Mouse (Mus musculus): Measurements from ENCODE around the gene Grcc10. TPM values are rescaled to one million over a fixed set of nuclear protein-coding genes. Genes with fewer than 3 reads are reported as not detected.
A peak's percentile ranks its signal among the peaks of the same experiment; 100 is the strongest.

The Grcc10 gene
- total and polyA plus RNA-seq, 2 experiments = 140 to 203 TPM

DNA sequence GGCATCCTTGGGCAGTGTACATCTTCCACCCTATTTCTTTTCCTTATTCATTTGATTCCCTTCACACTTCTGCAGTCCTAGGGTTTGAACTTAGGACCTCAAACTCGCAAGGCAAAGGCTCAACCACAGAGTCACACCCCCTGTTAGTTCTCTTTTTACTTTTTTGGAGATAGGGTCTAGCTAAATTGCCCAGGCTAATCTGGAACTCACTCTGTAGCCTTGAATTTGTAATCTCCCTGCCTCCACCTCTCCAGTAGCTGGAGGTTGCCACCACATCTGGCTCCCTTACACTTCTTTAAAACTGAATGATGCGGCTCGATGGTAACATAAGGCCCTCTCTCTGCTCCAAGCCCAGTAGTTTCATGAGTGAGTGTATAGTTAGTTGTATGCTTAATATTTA, 6.8 kb downstream of the Grcc10 start:
- H3K79me2 ChIP-seq (ENCODE audit: control insufficient read depth, insufficient read depth, low read length) = no peaks in the 10 kb centered on the region; the same call in 1 of the 2 replicates
- no peak for TF ChIP-seq POLR2A (IDR thresholded peaks at IDR 0.05; ENCODE audit: extremely low read depth, insufficient read depth, low read length)
- TF ChIP-seq CTCF (IDR thresholded peaks at IDR 0.05; ENCODE audit: low read depth, low read length) = no peak
- 95% methylated on average over 3 of the region's 3 CpGs for WGBS
- no peak overlapping the region for H3K4me3 ChIP-seq (ENCODE audit: insufficient read depth, low read depth, low read length)
- H3K27me3 ChIP-seq (ENCODE audit: control insufficient read depth, insufficient read depth, low read length) = no peaks in the 10 kb centered on the region
- no peak overlapping the region for H3K9ac ChIP-seq (ENCODE audit: low read depth, low read length)
- no peak overlapping the region for H3K27ac ChIP-seq (replicated peaks; ENCODE audit: insufficient read depth, low read depth, low read length)
- H3K4me1 ChIP-seq (ENCODE audit: control insufficient read depth, insufficient read depth, low read length) = peaks cover 7% of the 10 kb centered on the region
- no peak for DNase-seq (ENCODE audit: extremely low read depth, low read depth, low spot score)
- no peaks in the 10 kb centered on the region; the same call in 1 of the 2 replicates for H3K36me3 ChIP-seq (ENCODE audit: control insufficient read depth, insufficient read depth, low read length)

DNA sequence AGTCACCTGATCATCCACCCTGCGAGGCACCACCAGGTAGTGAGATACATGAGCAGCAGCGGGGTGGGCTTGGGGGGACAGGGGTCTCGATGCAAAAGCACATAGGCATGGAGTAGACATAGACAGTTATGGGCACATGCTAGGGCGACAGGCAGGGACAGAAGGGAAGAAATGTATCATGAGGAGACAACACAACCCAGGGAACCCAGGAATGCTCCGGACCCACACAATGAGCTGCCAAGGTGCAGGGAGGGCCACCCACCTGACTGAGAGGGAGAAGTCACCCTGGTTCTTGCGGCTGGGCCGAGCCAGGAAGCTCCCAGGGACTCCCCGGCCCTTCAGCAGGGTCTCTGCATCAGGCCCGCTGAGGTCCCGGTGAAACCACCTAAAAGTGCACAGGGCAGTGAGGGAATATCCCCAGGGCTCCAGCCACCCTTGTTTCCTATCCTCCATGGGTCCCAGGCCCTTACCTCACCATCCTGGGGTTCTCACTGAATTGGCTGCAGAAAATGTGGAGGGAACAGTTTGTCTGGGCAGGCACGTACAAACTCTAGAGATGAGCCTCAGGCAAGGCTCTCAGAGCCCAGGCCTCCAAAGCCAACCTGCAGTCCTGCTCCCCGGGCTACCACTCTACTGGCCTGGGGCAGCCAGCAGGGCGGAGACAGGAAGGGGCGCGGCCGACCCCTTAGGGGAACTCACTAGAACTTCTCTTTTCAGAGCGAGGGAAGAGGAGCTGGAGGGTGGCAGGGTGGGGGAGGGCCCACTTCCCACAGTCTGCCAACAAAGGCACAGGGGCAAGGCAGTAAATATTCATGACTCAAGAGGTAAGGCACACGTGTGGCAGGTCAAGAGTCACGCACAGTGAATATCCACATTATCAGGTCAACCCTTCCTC, 8.5 kb downstream of the Grcc10 start:
- Histone ChIP-seq H3K36me3 (ENCODE audit: control insufficient read depth, insufficient read depth, low read length) (no peaks in the 10 kb centered on the region; the same call in 1 of the 2 replicates), H3K79me2 (ENCODE audit: control insufficient read depth, insufficient read depth, low read length) (no peaks in the 10 kb centered on the region; the same call in 1 of the 2 replicates), H3K4me1 (ENCODE audit: control insufficient read depth, insufficient read depth, low read length) (no peaks in the 10 kb centered on the region), H3K4me3 (ENCODE audit: insufficient read depth, low read depth, low read length) (peak overlapping the region; percentile 62), H3K27ac (replicated peaks; ENCODE audit: insufficient read depth, low read depth, low read length) (peak overlapping the region; percentile 56), H3K9ac (ENCODE audit: low read depth, low read length) (peak overlapping the region; percentile 63), H3K27me3 (ENCODE audit: control insufficient read depth, insufficient read depth, low read length) (no peaks in the 10 kb centered on the region)
- 73% methylated on average over 19 of the region's 19 CpGs for WGBS
- no peak for DNase-seq (ENCODE audit: extremely low read depth, low read depth, low spot score)
- TF ChIP-seq CTCF (IDR thresholded peaks at IDR 0.05; ENCODE audit: low read depth, low read length) (no peak), POLR2A (IDR thresholded peaks at IDR 0.05; ENCODE audit: extremely low read depth, insufficient read depth, low read length) (0 out of 2 replicates have a peak, but pooled peaks have one; percentile 18)

DNA sequence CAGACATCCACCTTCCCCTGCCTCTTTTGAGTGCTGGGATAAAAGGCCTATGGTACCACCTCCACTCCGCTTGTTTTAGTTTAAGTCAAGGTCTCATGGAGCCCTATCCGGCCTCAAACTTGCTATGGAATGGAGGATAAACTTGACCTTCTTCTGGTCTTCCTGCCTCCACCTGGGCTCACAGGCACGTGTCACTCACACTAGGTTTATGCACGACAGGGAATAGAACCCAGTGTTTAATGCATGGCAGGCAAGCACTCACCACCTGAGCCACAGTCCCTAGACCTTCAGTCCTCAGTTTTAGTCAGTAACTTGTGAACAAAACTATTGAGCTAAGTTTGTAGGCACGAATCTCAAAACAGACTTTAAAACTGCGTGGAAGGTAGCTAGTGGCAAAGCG, 10.1 kb downstream of the Grcc10 start:
- no peak overlapping the region for H3K9ac ChIP-seq (ENCODE audit: low read depth, low read length)
- H3K4me3 ChIP-seq (ENCODE audit: insufficient read depth, low read depth, low read length) = no peak overlapping the region
- H3K36me3 ChIP-seq (ENCODE audit: control insufficient read depth, insufficient read depth, low read length) = no peaks in the 10 kb centered on the region; the same call in 1 of the 2 replicates
- DNase-seq (ENCODE audit: extremely low read depth, low read depth, low spot score) = no peak
- H3K4me1 ChIP-seq (ENCODE audit: control insufficient read depth, insufficient read depth, low read length) = no peaks in the 10 kb centered on the region
- H3K27me3 ChIP-seq (ENCODE audit: control insufficient read depth, insufficient read depth, low read length) = no peaks in the 10 kb centered on the region
- no peak overlapping the region for H3K27ac ChIP-seq (replicated peaks; ENCODE audit: insufficient read depth, low read depth, low read length)
- H3K79me2 ChIP-seq (ENCODE audit: control insufficient read depth, insufficient read depth, low read length) = no peaks in the 10 kb centered on the region; the same call in 1 of the 2 replicates
- 89% methylated on average over 7 of the region's 7 CpGs for WGBS
- TF ChIP-seq CTCF (IDR thresholded peaks at IDR 0.05; ENCODE audit: low read depth, low read length) (no peak), POLR2A (IDR thresholded peaks at IDR 0.05; ENCODE audit: extremely low read depth, insufficient read depth, low read length) (no peak)

DNA sequence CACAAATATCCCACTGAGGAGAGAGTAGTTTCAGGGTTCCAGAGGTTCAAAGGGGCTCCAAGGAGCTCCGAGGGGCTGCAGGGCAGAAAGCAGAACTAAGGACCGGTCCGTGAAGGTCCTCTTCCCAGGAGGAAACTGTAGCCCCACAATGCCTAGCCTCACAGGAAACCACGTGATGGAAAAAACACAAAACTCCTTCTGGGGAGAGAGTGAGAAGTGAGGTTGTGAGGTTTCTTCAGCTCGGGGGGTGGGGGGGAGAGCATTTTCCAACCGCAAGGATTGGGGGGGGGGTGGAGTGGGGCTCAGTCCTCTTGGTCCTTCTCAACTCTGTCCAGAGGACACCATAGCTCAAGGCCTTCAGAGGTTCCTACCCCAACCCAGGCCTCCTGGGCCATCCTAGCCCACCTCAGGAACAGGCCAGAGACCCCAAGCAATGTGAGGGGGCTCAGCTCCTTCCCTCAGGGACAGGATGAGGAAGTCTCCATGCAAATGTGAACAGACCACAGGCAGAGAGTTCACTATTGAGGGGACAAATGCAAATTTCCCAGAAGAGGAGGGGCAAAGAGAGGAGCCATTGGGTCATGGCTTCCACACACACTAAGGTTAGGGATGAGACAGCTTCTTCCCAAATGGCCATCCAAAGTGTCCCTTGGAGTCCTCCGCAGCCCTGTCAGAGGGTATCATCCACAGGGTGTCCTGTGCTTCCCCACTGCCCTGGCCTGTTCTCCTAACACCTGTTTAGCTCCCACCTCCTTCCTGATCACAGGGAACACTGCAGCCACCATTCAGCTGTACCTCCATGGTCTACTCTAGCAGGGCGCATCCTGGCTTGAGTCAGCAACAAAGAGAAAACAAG, 11.1 kb downstream of the Grcc10 start:
- no peak overlapping the region for H3K4me3 ChIP-seq (ENCODE audit: insufficient read depth, low read depth, low read length)
- WGBS = 77% methylated on average over 8 of the region's 8 CpGs
- H3K4me1 ChIP-seq (ENCODE audit: control insufficient read depth, insufficient read depth, low read length) = no peaks in the 10 kb centered on the region
- no peaks in the 10 kb centered on the region; the same call in 1 of the 2 replicates for H3K79me2 ChIP-seq (ENCODE audit: control insufficient read depth, insufficient read depth, low read length)
- no peaks in the 10 kb centered on the region for H3K27me3 ChIP-seq (ENCODE audit: control insufficient read depth, insufficient read depth, low read length)
- H3K9ac ChIP-seq (ENCODE audit: low read depth, low read length) = no peak overlapping the region
- no peak for TF ChIP-seq CTCF (IDR thresholded peaks at IDR 0.05; ENCODE audit: low read depth, low read length)
- TF ChIP-seq POLR2A (IDR thresholded peaks at IDR 0.05; ENCODE audit: extremely low read depth, insufficient read depth, low read length) = no peak
- DNase-seq (ENCODE audit: extremely low read depth, low read depth, low spot score) = peak; percentile 41
- H3K36me3 ChIP-seq (ENCODE audit: control insufficient read depth, insufficient read depth, low read length) = no peaks in the 10 kb centered on the region; the same call in 1 of the 2 replicates
- H3K27ac ChIP-seq (replicated peaks; ENCODE audit: insufficient read depth, low read depth, low read length) = peak overlapping the region; percentile 24; the same call in 1 of the 2 replicates

DNA sequence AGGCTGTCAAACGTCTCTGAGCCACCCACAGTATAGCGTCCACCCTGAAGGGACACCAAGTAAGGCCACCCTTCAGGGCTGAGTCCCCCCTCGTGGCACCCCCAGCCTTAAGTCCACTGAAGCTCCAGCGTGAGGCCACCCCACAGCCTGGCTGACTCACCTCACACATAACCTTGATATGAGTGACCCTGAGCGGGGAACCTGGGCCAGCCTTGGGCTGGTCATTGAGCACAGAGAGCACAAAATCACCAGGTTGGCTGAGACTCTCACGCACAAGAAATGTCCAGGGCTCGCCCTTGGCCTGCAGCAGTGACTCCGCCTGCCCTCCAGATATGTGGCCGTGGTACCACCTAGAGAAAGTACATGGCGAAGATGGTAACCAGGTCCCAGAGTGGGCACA, 12.6 kb downstream of the Grcc10 start:
- Histone ChIP-seq H3K36me3 (ENCODE audit: control insufficient read depth, insufficient read depth, low read length) (no peaks in the 10 kb centered on the region; the same call in 1 of the 2 replicates), H3K79me2 (ENCODE audit: control insufficient read depth, insufficient read depth, low read length) (no peaks in the 10 kb centered on the region; the same call in 1 of the 2 replicates), H3K27me3 (ENCODE audit: control insufficient read depth, insufficient read depth, low read length) (no peaks in the 10 kb centered on the region), H3K4me1 (ENCODE audit: control insufficient read depth, insufficient read depth, low read length) (no peaks in the 10 kb centered on the region), H3K27ac (replicated peaks; ENCODE audit: insufficient read depth, low read depth, low read length) (no peak overlapping the region), H3K9ac (ENCODE audit: low read depth, low read length) (no peak overlapping the region), H3K4me3 (ENCODE audit: insufficient read depth, low read depth, low read length) (no peak overlapping the region)
- WGBS = 93% methylated on average over 10 of the region's 10 CpGs
- no peak for DNase-seq (ENCODE audit: extremely low read depth, low read depth, low spot score)
- TF ChIP-seq POLR2A (IDR thresholded peaks at IDR 0.05; ENCODE audit: extremely low read depth, insufficient read depth, low read length) (no peak), CTCF (IDR thresholded peaks at IDR 0.05; ENCODE audit: low read depth, low read length) (no peak)
